Mouse (Mus musculus) neural tube, embryonic 10.5 days (tissue): Measurements from ENCODE around the gene Gm28305.

Experiments used
- DNase-seq: peaks from one replicate; pipeline ENCODE4 v3.0.0-alpha.2; 2017; ENCODE audit warnings: low spot score; ENCODE audit errors: extremely low spot score

Gm28305 gene

GRCm38 (mm10) chr9:104070241-104070640 is 29.8 kb downstream of the Gm28305 start:
- DNase-seq: no peak

GRCm38 (mm10) chr9:104070863-104071604 is 30.6 kb downstream of the Gm28305 start:
- DNase-seq: no peak

DNA sequence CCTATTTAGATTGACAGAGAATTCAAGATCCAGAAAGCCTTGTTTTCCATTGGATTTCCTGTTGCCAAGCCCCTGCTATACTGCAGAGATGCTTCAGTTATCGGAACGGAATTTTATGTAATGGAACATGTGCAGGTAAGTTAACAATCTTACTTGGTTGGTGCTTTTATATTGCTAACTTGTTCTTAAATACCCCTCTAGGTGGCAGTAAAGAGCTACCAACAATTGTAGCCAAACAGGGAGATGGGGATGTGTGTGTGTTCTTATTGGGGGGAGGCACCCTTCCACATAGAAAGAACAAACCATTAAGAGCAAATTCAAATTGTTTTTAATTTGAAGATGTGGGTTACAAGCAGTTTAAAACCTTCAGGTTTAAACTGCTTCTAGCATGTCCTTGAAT is 35.3 kb downstream of the Gm28305 start:
- DNase-seq: no peak

- DNase-seq: no peak
Measured at GRCm38 (mm10) chr9:104078780-104079179, 38.3 kb downstream of the Gm28305 start.

- peak; percentile 64 for DNase-seq
Measured at GRCm38 (mm10) chr9:104079379-104079778, 38.9 kb downstream of the Gm28305 start.

DNA sequence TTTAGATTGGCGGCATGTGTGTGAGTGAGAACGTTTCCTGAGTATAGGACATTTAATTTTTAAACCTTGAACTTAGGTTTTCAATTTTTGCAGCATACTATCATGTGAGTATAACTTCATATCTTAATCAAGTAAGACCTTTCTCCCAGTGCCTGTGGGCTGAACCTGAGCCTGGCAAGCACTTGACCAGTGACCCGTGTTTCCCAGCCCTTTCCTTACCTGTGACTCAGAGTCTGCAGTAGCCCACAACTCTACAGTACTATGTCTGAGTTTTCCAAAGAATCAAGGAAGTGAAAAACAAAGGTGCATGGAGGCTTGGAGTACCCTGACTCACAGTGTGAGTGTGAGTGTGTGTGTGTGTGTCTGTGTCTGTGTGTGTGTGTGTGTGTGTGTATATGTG is 39.6 kb downstream of the Gm28305 start:
- no peak for DNase-seq

- no peak for DNase-seq
Measured at GRCm38 (mm10) chr9:104085730-104086429, 45.4 kb downstream of the Gm28305 start.

- DNase-seq: no peak
Measured at GRCm38 (mm10) chr9:104088555-104088954, 48.1 kb downstream of the Gm28305 start.

GRCm38 (mm10) chr9:104092945-104093344 is 52.5 kb downstream of the Gm28305 start:
- no peak for DNase-seq

GRCm38 (mm10) chr9:104098256-104098655 is 57.8 kb downstream of the Gm28305 start:
- DNase-seq: no peak

DNA sequence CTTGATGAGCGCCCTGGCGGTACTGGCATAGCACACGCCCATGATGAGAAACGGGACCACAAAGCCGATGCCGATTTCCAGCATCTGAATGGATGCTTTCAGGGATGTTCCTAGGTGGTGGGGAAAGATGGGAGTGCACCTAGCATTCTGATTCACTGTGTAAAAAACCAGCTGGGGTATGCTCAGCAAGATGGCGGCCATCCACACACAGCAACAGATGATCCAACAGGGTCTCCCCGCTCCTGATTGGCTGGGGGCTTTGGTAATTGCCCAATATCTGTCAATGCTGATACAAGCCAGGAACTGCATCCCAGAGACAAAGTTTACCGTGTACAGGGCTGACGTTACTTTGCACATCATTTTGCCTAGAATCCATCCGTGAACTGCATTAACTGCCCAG is 58.6 kb downstream of the Gm28305 start:
- no peak for DNase-seq

GRCm38 (mm10) chr9:104100822-104101221 is 60.4 kb downstream of the Gm28305 start:
- no peak for DNase-seq

DNA sequence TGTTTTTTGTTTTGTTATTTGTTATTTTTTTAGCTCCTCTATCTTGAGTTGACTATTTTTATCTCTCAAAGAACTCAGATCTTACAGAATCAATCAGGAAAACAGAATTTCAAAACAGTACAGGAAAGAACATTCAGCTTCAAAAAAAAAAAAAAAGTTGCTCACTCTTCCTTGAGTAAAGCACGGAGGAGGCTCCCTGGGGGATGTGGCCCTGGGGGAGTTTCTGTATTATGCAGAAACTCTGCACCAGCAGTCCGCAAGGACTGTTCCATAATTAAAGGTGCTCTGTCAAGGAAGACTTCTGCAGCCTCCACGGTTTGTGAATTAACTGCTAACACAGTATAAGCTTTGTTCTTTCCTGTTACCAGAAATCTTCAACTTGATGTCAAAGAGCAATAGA is 61.0 kb downstream of the Gm28305 start:
- DNase-seq: no peak

GRCm38 (mm10) chr9:104102301-104102700 is 61.8 kb downstream of the Gm28305 start:
- no peak for DNase-seq

- DNase-seq: no peak
Measured at GRCm38 (mm10) chr9:104102901-104103300, 62.4 kb downstream of the Gm28305 start.

- DNase-seq: no peak
Measured at GRCm38 (mm10) chr9:104104986-104105385, 64.5 kb downstream of the Gm28305 start.

DNA sequence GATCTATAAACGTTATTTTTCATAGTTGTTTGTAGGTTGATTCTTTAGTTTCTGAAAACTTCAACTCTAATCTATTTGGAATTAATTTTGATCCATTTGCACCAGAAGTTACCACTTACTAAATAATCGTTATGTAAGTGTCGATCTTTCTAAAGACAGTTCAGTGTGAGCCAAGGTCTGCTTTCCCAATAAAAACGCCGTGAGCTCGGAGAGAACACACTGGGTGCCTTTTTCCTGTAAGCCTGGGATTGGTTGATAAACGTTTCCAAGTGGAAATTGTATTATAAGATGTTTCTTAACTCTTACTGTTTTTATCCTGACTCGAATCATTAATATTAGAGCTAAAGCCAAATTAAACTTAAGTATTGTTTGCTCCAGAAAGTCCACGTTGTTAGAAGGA is 66.5 kb downstream of the Gm28305 start:
- no peak for DNase-seq

GRCm38 (mm10) chr9:104107482-104107881 is 67.0 kb downstream of the Gm28305 start:
- DNase-seq: no peak

GRCm38 (mm10) chr9:104108571-104109143 is 68.2 kb downstream of the Gm28305 start:
- DNase-seq: no peak

- DNase-seq: no peak
Measured at GRCm38 (mm10) chr9:104109151-104109550, 68.7 kb downstream of the Gm28305 start.

DNA sequence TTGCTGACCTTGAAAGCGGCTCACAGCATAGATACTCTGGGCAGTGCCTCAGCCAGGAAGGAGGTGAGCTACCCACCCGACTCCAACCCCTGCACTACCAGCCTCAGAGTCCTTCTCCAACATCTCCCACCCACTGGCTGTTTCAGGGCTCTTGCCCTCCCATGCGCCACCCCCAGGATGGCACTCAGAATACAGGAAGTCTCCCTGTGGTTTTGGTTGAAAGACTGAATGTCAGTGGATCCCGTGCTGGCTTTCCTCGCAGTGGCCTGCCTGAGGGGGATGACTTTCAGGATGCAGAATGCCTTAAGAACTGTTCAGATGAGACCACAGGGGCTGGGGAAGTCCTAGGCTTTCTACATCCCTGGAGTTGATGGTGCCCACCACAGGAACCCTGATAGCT is 82.6 kb downstream of the Gm28305 start:
- no peak for DNase-seq

DNA sequence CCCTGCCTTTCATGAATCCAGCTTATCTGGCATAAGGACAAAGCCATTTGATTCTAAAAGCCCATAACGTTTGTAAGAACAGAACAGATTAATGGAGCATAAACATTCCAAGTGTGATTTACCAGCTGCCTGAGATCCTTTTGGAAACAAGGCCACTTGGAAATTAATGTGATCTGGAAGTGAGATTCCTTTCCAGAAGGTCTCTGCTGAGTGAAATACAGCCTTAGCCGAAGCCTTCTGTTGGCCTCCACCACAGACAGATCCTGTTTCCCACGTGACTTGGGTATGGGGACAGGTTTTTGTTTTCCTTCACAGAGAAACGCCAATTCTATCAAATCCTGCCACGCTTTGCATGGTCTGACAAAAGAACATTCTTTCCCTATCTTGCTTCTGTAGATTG is 83.2 kb downstream of the Gm28305 start:
- DNase-seq: no peak
